Mouse (Mus musculus) olfactory bulb, adult 2 months (tissue): ENCODE data around the gene Dusp16. TPM values are rescaled to one million over a fixed set of nuclear protein-coding genes. Genes with fewer than 3 reads are reported as not detected.

ENCODE experiments used
- H3K27ac ChIP-seq: fragments of 200-500 bp; 2 replicates; pipeline ENCODE4 v1.5.1; 2012; ENCODE audit warnings: low read depth, low read length; ENCODE audit not compliant: insufficient read depth
- H3K4me1 ChIP-seq: fragments of 200-500 bp; 2 replicates; pipeline ENCODE4 v1.6.1; 2012; ENCODE audit warnings: low read length; ENCODE audit not compliant: control insufficient read depth, insufficient read depth
- H3K4me3 ChIP-seq: fragments of 200-500 bp; 2 replicates; pipeline ENCODE4 v1.5.1; 2012; ENCODE audit warnings: mild to moderate bottlenecking, low read depth, low read length, moderate library complexity; ENCODE audit not compliant: insufficient read depth
- CTCF ChIP-seq: fragments of 200-500 bp; IDR thresholded peaks from 2 replicates; pipeline ENCODE4 v1.5.1; 2012; ENCODE audit warnings: low read depth, mild to moderate bottlenecking, low read length, moderate library complexity; ENCODE audit not compliant: insufficient read depth
- POLR2A ChIP-seq: fragments of 200-500 bp; IDR thresholded peaks from 2 replicates; pipeline ENCODE4 v1.6.1; 2012; ENCODE audit warnings: mild to moderate bottlenecking, low read depth, low read length, moderate library complexity; ENCODE audit not compliant: insufficient read depth
- WGBS: fragments of 180-500 bp; shearing (Covaris S2); methylation state at CpG from one replicate; pipeline ENCODE4 v1.1.7; 2018; 5-methylcytosine and 5-hydroxymethylcytosine counted together
- polyA plus RNA-seq: library from polyadenylated mRNA; stranded (reverse); fragments of >200 nt; gene quantifications from 2 replicates; pipeline ENCODE4 v1.2.4, GENCODE M21; 2012; ENCODE audit warnings: low replicate concordance; ENCODE audit not compliant: missing spikeins, insufficient read depth, insufficient read length

Dusp16 gene
- polyA plus RNA-seq, 1 experiment, result not detected

- H3K4me3 ChIP-seq, result no peak overlapping the region
- 0 out of 2 replicates have a peak, but pooled peaks cover 5% of the 10 kb centered on the region for H3K4me1 ChIP-seq
- TF ChIP-seq CTCF (no peak), POLR2A (no peak)
- no peak overlapping the region for H3K27ac ChIP-seq
- 96% methylated on average over 1 of the region's 1 CpGs for WGBS
Observed at GRCm38 (mm10) chr6:134713897-134714296, 78.5 kb downstream of the Dusp16 start.

GRCm38 (mm10) chr6:134713321-134713720, 79.1 kb downstream of the Dusp16 start:
- no peak overlapping the region for H3K4me3 ChIP-seq
- H3K4me1 ChIP-seq, result 0 out of 2 replicates have a peak, but pooled peaks cover 5% of the 10 kb centered on the region
- 58% methylated on average over 3 of the region's 3 CpGs for WGBS
- TF ChIP-seq CTCF, result no peak
- TF ChIP-seq POLR2A, result no peak
- H3K27ac ChIP-seq, result no peak overlapping the region

- WGBS, result 88% methylated on average over 15 of the region's 15 CpGs
- TF ChIP-seq POLR2A (no peak), CTCF (no peak)
Observed at GRCm38 (mm10) chr6:134710020-134710419, 82.4 kb downstream of the Dusp16 start.

GRCm38 (mm10) chr6:134706467-134706866, 86.0 kb downstream of the Dusp16 start:
- WGBS, result 95% methylated on average over 4 of the region's 4 CpGs
- TF ChIP-seq POLR2A (no peak), CTCF (no peak)
- Histone ChIP-seq H3K4me3 (no peak overlapping the region), H3K27ac (no peak overlapping the region), H3K4me1 (no peaks in the 10 kb centered on the region)

More at GRCm38 (mm10) chr6:134710020-134710419, 82.4 kb downstream of the Dusp16 start:
- no peaks in the 10 kb centered on the region for H3K4me1 ChIP-seq
- no peak overlapping the region for H3K27ac ChIP-seq
- H3K4me3 ChIP-seq, result no peak overlapping the region

GRCm38 (mm10) chr6:134703053-134703690, 89.3 kb downstream of the Dusp16 start:
- Histone ChIP-seq H3K4me3 (no peak overlapping the region), H3K27ac (no peak overlapping the region), H3K4me1 (no peaks in the 10 kb centered on the region)
- TF ChIP-seq CTCF, result no peak
- TF ChIP-seq POLR2A, result no peak
- WGBS, result 93% methylated on average over 4 of the region's 4 CpGs

GRCm38 (mm10) chr6:134702184-134702583, 90.2 kb downstream of the Dusp16 start:
- 90% methylated on average over 7 of the region's 7 CpGs for WGBS
- TF ChIP-seq POLR2A (no peak), CTCF (no peak)
- no peak overlapping the region for H3K27ac ChIP-seq

GRCm38 (mm10) chr6:134701211-134701602, 91.2 kb downstream of the Dusp16 start:
- WGBS, result 94% methylated on average over 6 of the region's 6 CpGs
- TF ChIP-seq POLR2A (no peak), CTCF (no peak)
- Histone ChIP-seq H3K4me3 (no peak overlapping the region), H3K4me1 (peaks cover 2% of the 10 kb centered on the region), H3K27ac (no peak overlapping the region)

More at GRCm38 (mm10) chr6:134702184-134702583, 90.2 kb downstream of the Dusp16 start:
- H3K4me1 ChIP-seq, result no peaks in the 10 kb centered on the region
- no peak overlapping the region for H3K4me3 ChIP-seq

GRCm38 (mm10) chr6:134700451-134701210, 91.8 kb downstream of the Dusp16 start:
- no peak for TF ChIP-seq POLR2A
- no peak for TF ChIP-seq CTCF
- no peak overlapping the region for H3K4me3 ChIP-seq
- 73% methylated on average over 8 of the region's 8 CpGs for WGBS
- H3K27ac ChIP-seq, result no peak overlapping the region
- peaks cover 5% of the 10 kb centered on the region for H3K4me1 ChIP-seq

- Histone ChIP-seq H3K4me3 (no peak overlapping the region), H3K27ac (no peak overlapping the region), H3K4me1 (peaks cover 5% of the 10 kb centered on the region)
- TF ChIP-seq CTCF (no peak), POLR2A (no peak)
- WGBS, result 95% methylated on average over 5 of the region's 5 CpGs
Observed at GRCm38 (mm10) chr6:134698243-134698642, 94.2 kb downstream of the Dusp16 start.
